Mouse (Mus musculus): ENCODE measurements around the gene Rfwd3. TPM values are rescaled to one million over a fixed set of nuclear protein-coding genes. Genes with fewer than 3 reads are reported as not detected.

The Rfwd3 gene
- polyA plus RNA-seq, 1 experiment from 2014 or later = 42.1 TPM

Other genes with a start within 250 kb of the Rfwd3 start
- gene Exosc6, start 243.9 kb downstream of the Rfwd3 start, polyA plus RNA-seq (2015; fragmentation: Nextera tagmentation; extraction: Ambion mirVana) = 32.3 and 36.7 TPM in 2 replicates
- gene Clec18a, start 207.8 kb downstream of the Rfwd3 start, polyA plus RNA-seq (2015; fragmentation: Nextera tagmentation; extraction: Ambion mirVana) = 0.18 TPM in 1 of 2 replicates, not detected in the other
- 8.9 and 11.3 TPM in 2 replicates for gene Pdpr, start 205.6 kb downstream of the Rfwd3 start, polyA plus RNA-seq (2015; fragmentation: Nextera tagmentation; extraction: Ambion mirVana)
- gene Glg1, start 41.0 kb downstream of the Rfwd3 start, polyA plus RNA-seq (2015; fragmentation: Nextera tagmentation; extraction: Ambion mirVana) = 26.2 and 28.6 TPM in 2 replicates
- 5.0 TPM in 2 replicates for gene Mlkl, start 38.0 kb upstream of the Rfwd3 start, polyA plus RNA-seq (2015; fragmentation: Nextera tagmentation; extraction: Ambion mirVana)
- gene Fa2h, start 93.6 kb upstream of the Rfwd3 start, polyA plus RNA-seq (2015; fragmentation: Nextera tagmentation; extraction: Ambion mirVana) = 0.07 and 0.13 TPM in 2 replicates
- 3.0 and 3.9 TPM in 2 replicates for gene Wdr59, start 221.9 kb upstream of the Rfwd3 start, polyA plus RNA-seq (2015; fragmentation: Nextera tagmentation; extraction: Ambion mirVana)
- 173 and 227 TPM in 2 replicates for gene Znrf1, start 235.9 kb upstream of the Rfwd3 start, polyA plus RNA-seq (2015; fragmentation: Nextera tagmentation; extraction: Ambion mirVana)

All from thymus, postnatal 0 days (tissue).